Mouse (Mus musculus) adrenal gland, postnatal 25 days (tissue): ENCODE measurements at regions not wholly inside any gene's neighbourhood (a gene's known extent, or its start where the extent isn't known, plus 50 kb on each side); places are given as distances from the start of the nearest gene placed in this dataset.
"Not testable (repeated sequence)": the region's sequence is repeated elsewhere in the genome, so short reads cannot be mapped to it uniquely, and the experiment has no call there.

Experiments used
- DNase-seq: peaks from one replicate; pipeline ENCODE4 v3.0.0; 2021; ENCODE audit warnings: mixed read lengths

- DNase-seq, result no peak
Observed at GRCm38 (mm10) chr9:23651300-23651699, 428.4 kb downstream of the Bmper start.

DNA sequence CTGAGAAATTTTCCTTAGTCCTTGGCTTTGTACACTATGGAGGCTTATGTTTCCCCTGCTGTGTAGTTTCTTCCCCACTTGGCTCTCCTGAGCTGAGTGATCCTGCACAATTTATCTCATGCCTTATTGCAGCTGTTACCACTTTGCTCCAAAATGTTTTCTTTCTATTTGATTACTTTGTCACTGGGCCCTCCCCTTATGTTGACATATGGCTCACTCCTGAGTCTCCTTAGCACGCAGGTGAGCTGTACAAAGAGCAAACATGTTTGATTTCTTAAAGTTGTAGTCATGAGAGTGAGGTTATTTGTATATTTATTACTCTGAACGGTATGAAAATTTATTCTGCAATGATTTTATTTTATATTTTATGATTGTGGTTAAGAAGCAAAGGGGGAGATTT lies 430.2 kb downstream of the Bmper start:
- DNase-seq, result no peak

- no peak for DNase-seq
Observed at GRCm38 (mm10) chr9:23654777-23655176, 431.9 kb downstream of the Bmper start.

GRCm38 (mm10) chr9:23665960-23666359 lies 431.8 kb upstream of the Npsr1 start:
- DNase-seq, result no peak

GRCm38 (mm10) chr9:23669230-23669629 lies 428.6 kb upstream of the Npsr1 start:
- DNase-seq, result no peak

- DNase-seq, result no peak
Observed at GRCm38 (mm10) chr9:23670642-23671041, 427.2 kb upstream of the Npsr1 start.

- no peak for DNase-seq
Observed at GRCm38 (mm10) chr9:23673347-23673860, 424.4 kb upstream of the Npsr1 start.

- DNase-seq, result peak; percentile 9
Observed at GRCm38 (mm10) chr9:23674833-23675232, 423.0 kb upstream of the Npsr1 start.

DNA sequence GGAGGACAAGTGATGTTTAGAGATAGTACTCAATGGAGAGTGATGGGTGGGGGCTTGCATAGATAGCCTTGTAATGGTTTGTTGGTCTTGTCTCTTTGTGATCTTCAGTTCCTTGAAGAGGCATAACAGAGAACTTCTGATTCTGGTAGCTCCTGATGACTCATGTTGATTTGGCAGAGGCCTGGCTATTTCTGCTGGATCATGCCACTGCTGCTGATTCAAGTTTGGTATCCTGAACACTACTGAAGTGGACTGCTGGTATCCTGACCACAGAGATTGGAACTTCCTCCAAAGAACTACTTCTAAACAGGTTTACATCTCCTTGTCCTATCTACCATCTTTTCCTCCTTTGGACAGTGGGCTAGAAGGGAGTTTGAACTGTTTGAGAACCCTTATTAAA lies 408.3 kb upstream of the Npsr1 start:
- no peak for DNase-seq

- DNase-seq, result no peak
Observed at GRCm38 (mm10) chr9:23692768-23693441, 404.9 kb upstream of the Npsr1 start.

DNA sequence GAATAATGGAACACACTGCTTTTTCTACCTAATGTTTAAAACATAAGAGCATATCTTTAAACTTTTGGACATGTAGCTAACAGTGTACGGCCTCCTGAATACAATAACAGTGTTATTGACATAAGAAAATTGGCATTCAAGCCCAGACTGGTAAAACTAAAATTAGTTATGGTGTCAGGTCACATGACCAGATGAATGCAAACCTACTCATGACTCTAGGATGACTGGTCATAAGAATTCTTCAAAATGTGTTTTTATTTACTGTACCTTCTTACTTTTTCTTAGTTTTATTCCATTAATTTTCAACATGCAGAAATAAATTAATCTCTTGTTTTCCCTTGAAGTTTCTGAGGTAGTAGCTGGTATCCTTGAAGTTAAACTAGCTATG lies 404.4 kb upstream of the Npsr1 start:
- DNase-seq, result no peak

DNA sequence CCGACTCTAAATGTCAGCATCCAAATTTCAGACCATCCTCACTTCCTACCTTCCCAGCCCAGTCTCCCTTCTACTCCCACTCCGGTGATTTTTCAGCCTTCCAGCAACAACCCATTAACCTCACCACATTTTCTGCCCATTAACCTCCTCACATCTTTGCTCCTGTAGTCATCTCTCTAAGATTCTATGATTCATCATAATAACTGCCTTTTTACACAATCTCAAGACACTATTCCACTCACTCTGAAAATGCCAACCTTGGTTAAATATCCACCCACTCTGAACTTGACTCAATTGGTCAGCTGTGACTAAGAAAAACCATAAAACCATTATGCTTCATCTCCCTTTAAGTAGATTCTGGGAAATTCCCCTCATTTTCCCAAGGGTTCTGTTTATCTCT lies 403.3 kb upstream of the Npsr1 start:
- DNase-seq, result no peak

- DNase-seq, result no peak
Observed at GRCm38 (mm10) chr9:23700567-23700966, 397.2 kb upstream of the Npsr1 start.

GRCm38 (mm10) chr9:23717584-23717983 lies 380.2 kb upstream of the Npsr1 start:
- DNase-seq, result not testable (repeated sequence)

GRCm38 (mm10) chr9:23728816-23729215 lies 369.0 kb upstream of the Npsr1 start:
- DNase-seq, result no peak

DNA sequence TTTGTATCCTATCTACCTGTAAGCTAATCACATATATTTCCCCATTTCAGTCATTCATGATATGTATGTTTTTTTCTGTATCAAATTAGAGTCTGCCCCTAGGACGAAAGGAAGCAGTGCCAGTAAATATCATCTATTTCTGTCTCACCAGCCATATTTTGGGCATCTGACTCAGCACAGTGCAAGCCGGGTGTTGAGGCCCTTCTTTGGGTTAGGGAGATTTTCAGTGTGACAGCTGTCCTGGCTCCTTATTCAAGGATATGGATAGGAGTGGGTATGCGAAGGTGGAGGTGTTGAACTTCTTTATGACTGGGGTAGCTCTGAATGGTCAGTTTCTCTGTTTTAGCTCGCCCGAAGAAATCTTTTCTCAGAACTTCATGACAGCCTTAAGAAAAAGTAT lies 345.3 kb upstream of the Npsr1 start:
- DNase-seq, result no peak

DNA sequence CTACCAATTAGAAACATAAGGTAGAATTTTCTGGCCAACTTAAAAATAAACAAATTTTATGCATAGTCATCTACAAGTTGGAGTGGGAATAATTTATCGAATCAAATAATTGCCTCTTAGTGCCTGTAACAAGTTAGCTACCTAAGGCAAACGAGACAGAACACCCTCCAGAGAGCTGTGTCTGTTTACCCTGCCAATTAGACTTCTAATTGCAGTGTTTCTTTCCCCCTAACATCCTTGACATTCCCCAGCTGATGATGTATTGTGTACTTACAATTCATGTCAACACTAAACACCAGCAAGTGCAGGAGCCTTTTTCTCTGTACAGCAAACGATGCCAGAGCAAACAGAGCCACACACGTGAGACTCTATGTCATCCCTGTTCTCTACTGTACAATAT lies 311.1 kb upstream of the Npsr1 start:
- no peak for DNase-seq
